Mouse (Mus musculus): ENCODE measurements around the gene Jade2. TPM values are rescaled to one million over a fixed set of nuclear protein-coding genes. Genes with fewer than 3 reads are reported as not detected.

The Jade2 gene
- polyA plus RNA-seq, 1 experiment from 2014 or later: 0.21 TPM

DNA sequence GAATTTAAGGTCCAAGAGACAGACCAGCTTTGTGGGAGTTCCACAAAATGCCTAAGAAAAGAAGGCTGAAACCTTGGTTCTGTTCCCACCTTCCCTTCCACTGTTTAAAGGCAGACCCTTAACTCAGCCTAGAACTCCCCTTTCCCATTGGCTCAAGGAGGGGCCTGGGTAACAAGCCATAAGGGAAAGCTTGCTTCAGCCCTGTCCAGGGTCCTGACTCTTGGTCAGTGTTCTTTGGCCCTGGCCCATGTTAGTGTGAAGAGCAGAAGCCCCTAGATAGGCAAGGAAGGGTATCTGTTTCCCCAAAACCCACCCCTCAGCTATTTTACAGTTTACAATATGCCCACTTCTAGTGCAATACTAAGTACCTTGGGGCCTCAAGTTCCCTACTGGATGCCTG is 13.6 kb downstream of the Jade2 start:
- no peaks in the 10 kb centered on the region for H3K4me1 ChIP-seq (ENCODE audit: control insufficient read depth, insufficient read depth, low read length)
- no peak overlapping the region for H3K9ac ChIP-seq (ENCODE audit: low read depth, low read length)
- H3K27me3 ChIP-seq (ENCODE audit: control insufficient read depth, insufficient read depth, low read length): peaks cover 5% of the 10 kb centered on the region; the same call in 1 of the 2 replicates
- no peak overlapping the region for H3K27ac ChIP-seq (ENCODE audit: low read depth, low read length)
- no peaks in the 10 kb centered on the region for H3K36me3 ChIP-seq (ENCODE audit: control insufficient read depth, insufficient read depth, low read length)
- no peak overlapping the region for H3K4me3 ChIP-seq (ENCODE audit: low read depth, low read length)
- no peak for ATAC-seq (replicated peaks; ENCODE audit: insufficient number of reproducible peaks, low FRiP score, low TSS enrichment)
- no peak overlapping the region for H3K4me2 ChIP-seq
- H3K9me3 ChIP-seq (replicated peaks; ENCODE audit: control insufficient read depth, low read length): no peaks in the 10 kb centered on the region

DNA sequence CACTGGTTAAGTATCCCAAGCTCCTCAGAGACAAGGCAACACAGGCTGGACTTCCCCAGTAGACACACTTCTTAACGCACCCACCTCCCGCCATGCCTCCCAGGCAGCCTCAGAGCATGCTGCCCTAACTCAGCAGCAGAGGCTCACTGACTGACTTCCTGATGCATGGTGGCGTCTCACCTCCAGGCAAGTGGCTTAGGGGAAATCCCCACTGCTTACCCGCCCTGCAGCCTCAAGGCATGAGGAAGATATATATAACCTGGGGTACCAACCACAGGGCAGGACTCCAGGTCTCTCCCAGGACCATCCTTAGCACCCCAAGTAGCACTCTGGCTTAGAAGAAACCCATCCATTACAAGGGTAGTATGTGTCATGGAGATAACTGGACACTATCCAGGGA is 14.3 kb downstream of the Jade2 start:
- Histone ChIP-seq H3K9me3 (replicated peaks; ENCODE audit: control insufficient read depth, low read length) (no peaks in the 10 kb centered on the region), H3K4me1 (ENCODE audit: control insufficient read depth, insufficient read depth, low read length) (no peaks in the 10 kb centered on the region), H3K27me3 (ENCODE audit: control insufficient read depth, insufficient read depth, low read length) (peaks cover 5% of the 10 kb centered on the region; the same call in 1 of the 2 replicates), H3K9ac (ENCODE audit: low read depth, low read length) (no peak overlapping the region), H3K4me3 (ENCODE audit: low read depth, low read length) (no peak overlapping the region), H3K27ac (ENCODE audit: low read depth, low read length) (no peak overlapping the region), H3K36me3 (ENCODE audit: control insufficient read depth, insufficient read depth, low read length) (no peaks in the 10 kb centered on the region), H3K4me2 (no peak overlapping the region)
- ATAC-seq (replicated peaks; ENCODE audit: insufficient number of reproducible peaks, low FRiP score, low TSS enrichment): no peak
- 76% methylated on average over 4 of the region's 4 CpGs for WGBS (ENCODE audit: insufficient replicate concordance)

DNA sequence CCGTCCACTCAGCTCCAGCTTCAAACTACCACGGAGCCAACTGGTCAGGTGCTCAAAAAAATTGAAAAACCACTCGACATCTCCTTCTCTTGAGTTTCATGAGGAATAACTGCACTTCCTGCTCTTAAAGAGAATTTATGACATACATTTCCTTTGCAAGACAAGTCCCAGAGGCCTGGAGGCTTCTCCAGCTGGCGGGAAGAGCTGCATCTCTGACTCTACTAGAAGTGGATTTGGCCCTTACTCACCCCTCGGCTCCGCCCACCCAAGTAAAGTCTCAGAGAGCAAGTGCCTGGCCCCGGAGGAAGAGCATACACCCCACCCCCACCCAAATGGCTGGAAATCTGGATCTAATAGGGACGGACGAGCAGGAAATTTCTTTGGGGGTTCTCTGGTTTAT is 16.3 kb downstream of the Jade2 start:
- Histone ChIP-seq H3K27me3 (ENCODE audit: control insufficient read depth, insufficient read depth, low read length) (peaks cover 5% of the 10 kb centered on the region; the same call in 1 of the 2 replicates), H3K4me3 (ENCODE audit: low read depth, low read length) (no peak overlapping the region), H3K9me3 (replicated peaks; ENCODE audit: control insufficient read depth, low read length) (no peaks in the 10 kb centered on the region), H3K9ac (ENCODE audit: low read depth, low read length) (no peak overlapping the region), H3K27ac (ENCODE audit: low read depth, low read length) (no peak overlapping the region), H3K36me3 (ENCODE audit: control insufficient read depth, insufficient read depth, low read length) (no peaks in the 10 kb centered on the region), H3K4me1 (ENCODE audit: control insufficient read depth, insufficient read depth, low read length) (no peaks in the 10 kb centered on the region), H3K4me2 (no peak overlapping the region)
- 62% methylated on average over 9 of the region's 9 CpGs for WGBS (ENCODE audit: insufficient replicate concordance)
- ATAC-seq (replicated peaks; ENCODE audit: insufficient number of reproducible peaks, low FRiP score, low TSS enrichment): no peak

DNA sequence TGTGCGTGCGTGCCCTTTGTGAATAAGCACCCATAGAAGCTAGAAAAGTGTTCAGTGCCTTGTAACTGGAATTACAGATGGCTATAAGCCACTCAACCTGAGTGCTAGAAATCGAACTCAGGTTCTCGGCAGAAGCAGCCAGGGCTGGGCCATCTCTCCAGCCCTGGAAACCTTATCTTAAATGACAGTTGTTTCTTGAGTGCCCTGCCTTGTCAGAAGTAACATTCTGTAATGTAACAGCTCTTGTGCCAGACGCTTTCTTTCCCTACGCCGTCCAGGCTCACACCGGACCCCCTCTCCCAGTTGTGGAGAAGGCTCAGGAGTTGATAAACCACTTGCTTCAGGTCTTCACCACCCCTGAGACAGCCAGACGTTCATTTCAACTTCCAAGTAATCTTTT is 16.8 kb downstream of the Jade2 start:
- Histone ChIP-seq H3K9me3 (replicated peaks; ENCODE audit: control insufficient read depth, low read length) (no peaks in the 10 kb centered on the region), H3K4me1 (ENCODE audit: control insufficient read depth, insufficient read depth, low read length) (no peaks in the 10 kb centered on the region), H3K27ac (ENCODE audit: low read depth, low read length) (no peak overlapping the region), H3K4me3 (ENCODE audit: low read depth, low read length) (no peak overlapping the region), H3K36me3 (ENCODE audit: control insufficient read depth, insufficient read depth, low read length) (no peaks in the 10 kb centered on the region), H3K9ac (ENCODE audit: low read depth, low read length) (no peak overlapping the region), H3K4me2 (no peak overlapping the region), H3K27me3 (ENCODE audit: control insufficient read depth, insufficient read depth, low read length) (peaks cover 5% of the 10 kb centered on the region; the same call in 1 of the 2 replicates)
- 45% methylated on average over 9 of the region's 9 CpGs for WGBS (ENCODE audit: insufficient replicate concordance)
- ATAC-seq (replicated peaks; ENCODE audit: insufficient number of reproducible peaks, low FRiP score, low TSS enrichment): no peak

DNA sequence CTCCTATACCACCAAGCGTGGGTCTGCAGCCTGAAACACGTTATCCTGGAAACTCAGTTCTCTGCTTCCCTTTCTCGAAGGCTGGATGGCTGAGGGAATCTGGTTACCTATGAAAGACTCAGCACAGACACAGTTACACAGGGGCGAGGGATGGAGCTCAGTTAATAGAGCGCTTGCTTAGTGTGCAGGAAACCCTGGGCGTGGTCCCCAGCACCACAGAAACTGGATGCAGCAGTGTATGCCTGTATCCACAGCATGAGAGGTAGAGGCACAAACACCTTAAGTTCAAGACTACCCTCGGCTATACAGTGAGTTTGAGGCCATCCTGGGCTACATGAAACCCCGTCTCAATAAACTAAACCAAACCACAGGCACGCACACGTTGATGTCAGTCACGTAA is 17.5 kb downstream of the Jade2 start:
- Histone ChIP-seq H3K9ac (ENCODE audit: low read depth, low read length) (no peak overlapping the region), H3K27me3 (ENCODE audit: control insufficient read depth, insufficient read depth, low read length) (peaks cover 5% of the 10 kb centered on the region; the same call in 1 of the 2 replicates), H3K27ac (ENCODE audit: low read depth, low read length) (no peak overlapping the region), H3K9me3 (replicated peaks; ENCODE audit: control insufficient read depth, low read length) (no peaks in the 10 kb centered on the region), H3K4me2 (no peak overlapping the region), H3K4me3 (ENCODE audit: low read depth, low read length) (no peak overlapping the region), H3K36me3 (ENCODE audit: control insufficient read depth, insufficient read depth, low read length) (no peaks in the 10 kb centered on the region), H3K4me1 (ENCODE audit: control insufficient read depth, insufficient read depth, low read length) (no peaks in the 10 kb centered on the region)
- ATAC-seq (replicated peaks; ENCODE audit: insufficient number of reproducible peaks, low FRiP score, low TSS enrichment): no peak
- 81% methylated on average over 11 of the region's 11 CpGs for WGBS (ENCODE audit: insufficient replicate concordance)

DNA sequence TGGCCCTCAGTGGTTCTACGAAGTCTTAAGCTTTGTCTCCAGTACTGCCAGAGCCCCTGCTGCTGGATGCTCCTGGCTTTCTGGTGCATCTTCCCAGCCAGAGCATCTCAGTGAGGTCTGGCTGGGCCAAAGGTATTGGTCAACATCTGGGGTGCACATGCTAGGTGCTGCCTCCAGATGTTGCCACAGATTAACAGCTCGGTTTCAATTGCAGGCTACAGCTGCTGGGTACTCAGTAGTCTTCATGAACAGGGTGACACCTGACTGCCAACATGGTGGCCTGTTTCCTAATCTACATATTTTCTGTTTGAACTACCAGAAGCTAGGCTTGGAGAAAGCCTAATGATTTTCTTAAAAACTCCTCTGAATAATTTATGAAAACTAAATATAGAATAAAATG is 18.3 kb downstream of the Jade2 start:
- H3K36me3 ChIP-seq (ENCODE audit: control insufficient read depth, insufficient read depth, low read length): no peaks in the 10 kb centered on the region
- 75% methylated on average over 2 of the region's 2 CpGs for WGBS (ENCODE audit: insufficient replicate concordance)
- no peak overlapping the region for H3K4me2 ChIP-seq
- H3K9me3 ChIP-seq (replicated peaks; ENCODE audit: control insufficient read depth, low read length): no peaks in the 10 kb centered on the region
- no peak overlapping the region for H3K4me3 ChIP-seq (ENCODE audit: low read depth, low read length)
- no peak overlapping the region for H3K9ac ChIP-seq (ENCODE audit: low read depth, low read length)
- no peak for ATAC-seq (replicated peaks; ENCODE audit: insufficient number of reproducible peaks, low FRiP score, low TSS enrichment)
- no peak overlapping the region for H3K27ac ChIP-seq (ENCODE audit: low read depth, low read length)
- no peaks in the 10 kb centered on the region for H3K4me1 ChIP-seq (ENCODE audit: control insufficient read depth, insufficient read depth, low read length)
- H3K27me3 ChIP-seq (ENCODE audit: control insufficient read depth, insufficient read depth, low read length): peaks cover 5% of the 10 kb centered on the region; the same call in 1 of the 2 replicates

DNA sequence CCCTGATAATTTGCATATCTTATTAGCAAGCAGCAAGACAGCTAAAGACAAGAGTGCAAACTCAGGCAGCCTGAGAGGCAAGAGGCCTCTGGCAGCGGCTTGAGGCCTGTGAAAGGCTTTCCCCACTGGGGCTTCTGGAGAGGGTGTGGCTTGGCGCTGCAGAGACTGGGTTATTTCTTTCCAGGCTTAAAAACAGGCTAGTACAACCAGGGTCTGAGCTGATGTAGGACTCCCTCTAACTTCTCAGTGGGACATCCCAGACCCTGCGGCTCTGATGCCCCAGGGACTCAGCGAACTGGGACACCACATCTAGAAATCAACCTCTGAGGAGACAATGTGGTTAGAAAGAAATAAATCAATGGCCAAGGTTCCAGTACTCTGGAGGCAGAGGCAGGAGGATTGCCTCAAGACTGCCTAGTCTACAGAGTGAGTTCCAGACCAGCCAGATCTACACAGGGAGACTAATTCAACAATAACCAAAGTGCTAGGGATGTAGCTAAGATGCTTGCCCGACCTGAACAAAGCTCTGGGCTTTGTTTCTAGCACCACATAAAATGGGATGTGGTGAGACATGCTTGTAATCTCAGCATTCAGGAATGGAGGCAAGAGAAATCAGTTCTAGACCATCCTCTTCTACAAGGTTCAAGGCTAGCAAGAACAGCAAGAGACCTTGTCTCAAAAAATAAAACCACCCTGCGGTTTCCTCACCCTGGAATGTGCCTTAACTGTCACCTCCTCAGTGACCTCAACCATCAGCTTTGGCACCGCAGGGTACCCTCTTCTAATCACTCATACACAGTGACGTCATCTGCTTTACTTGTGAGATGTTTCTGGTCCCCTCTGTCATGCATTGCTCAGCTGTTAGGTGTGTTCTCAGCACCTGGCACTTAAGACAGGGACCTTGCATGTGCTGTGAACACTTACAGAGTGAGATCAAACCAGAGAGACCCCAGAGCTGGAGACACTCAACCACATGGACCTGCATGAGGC is 20.0 kb downstream of the Jade2 start:
- H3K4me3 ChIP-seq (ENCODE audit: low read depth, low read length): no peak overlapping the region
- whole genome bisulfite sequencing (ENCODE audit: insufficient replicate concordance): 63% methylated on average over 8 of the region's 8 CpGs
- H3K4me2 ChIP-seq: no peak overlapping the region
- no peaks in the 10 kb centered on the region for H3K4me1 ChIP-seq (ENCODE audit: control insufficient read depth, insufficient read depth, low read length)
- no peaks in the 10 kb centered on the region for H3K36me3 ChIP-seq (ENCODE audit: control insufficient read depth, insufficient read depth, low read length)
- H3K9me3 ChIP-seq (replicated peaks; ENCODE audit: control insufficient read depth, low read length): no peaks in the 10 kb centered on the region
- H3K9ac ChIP-seq (ENCODE audit: low read depth, low read length): no peak overlapping the region
- no peak for ATAC-seq (replicated peaks; ENCODE audit: insufficient number of reproducible peaks, low FRiP score, low TSS enrichment)
- peaks cover 3% of the 10 kb centered on the region; the same call in 1 of the 2 replicates for H3K27me3 ChIP-seq (ENCODE audit: control insufficient read depth, insufficient read depth, low read length)
- H3K27ac ChIP-seq (ENCODE audit: low read depth, low read length): no peak overlapping the region

DNA sequence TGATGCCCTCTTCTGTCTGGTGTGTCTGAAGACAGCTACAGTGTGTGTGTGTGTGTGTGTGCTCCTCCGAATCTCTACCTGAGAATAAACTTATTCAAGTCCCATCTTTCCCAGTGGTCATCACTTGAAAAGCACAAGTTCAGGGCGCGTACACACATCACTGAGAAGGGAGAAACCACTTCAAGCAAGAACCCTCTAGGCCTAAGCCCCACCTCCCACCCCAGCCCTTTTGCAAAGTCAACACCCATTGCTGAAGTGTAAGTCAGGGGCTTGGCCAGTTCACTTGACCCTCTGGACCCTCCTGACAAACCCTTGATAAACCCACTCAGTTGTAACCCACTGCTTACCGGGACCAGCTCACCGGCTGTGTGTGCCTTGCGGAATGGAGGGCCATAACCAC is 20.9 kb downstream of the Jade2 start:
- no peak for ATAC-seq (replicated peaks; ENCODE audit: insufficient number of reproducible peaks, low FRiP score, low TSS enrichment)
- no peak overlapping the region for H3K27ac ChIP-seq (ENCODE audit: low read depth, low read length)
- no peak overlapping the region for H3K4me3 ChIP-seq (ENCODE audit: low read depth, low read length)
- 87% methylated on average over 6 of the region's 6 CpGs for whole genome bisulfite sequencing (ENCODE audit: insufficient replicate concordance)
- H3K36me3 ChIP-seq (ENCODE audit: control insufficient read depth, insufficient read depth, low read length): no peaks in the 10 kb centered on the region
- H3K4me2 ChIP-seq: no peak overlapping the region
- H3K9ac ChIP-seq (ENCODE audit: low read depth, low read length): no peak overlapping the region
- peaks cover 3% of the 10 kb centered on the region; the same call in 1 of the 2 replicates for H3K27me3 ChIP-seq (ENCODE audit: control insufficient read depth, insufficient read depth, low read length)
- H3K9me3 ChIP-seq (replicated peaks; ENCODE audit: control insufficient read depth, low read length): no peaks in the 10 kb centered on the region
- no peaks in the 10 kb centered on the region for H3K4me1 ChIP-seq (ENCODE audit: control insufficient read depth, insufficient read depth, low read length)

DNA sequence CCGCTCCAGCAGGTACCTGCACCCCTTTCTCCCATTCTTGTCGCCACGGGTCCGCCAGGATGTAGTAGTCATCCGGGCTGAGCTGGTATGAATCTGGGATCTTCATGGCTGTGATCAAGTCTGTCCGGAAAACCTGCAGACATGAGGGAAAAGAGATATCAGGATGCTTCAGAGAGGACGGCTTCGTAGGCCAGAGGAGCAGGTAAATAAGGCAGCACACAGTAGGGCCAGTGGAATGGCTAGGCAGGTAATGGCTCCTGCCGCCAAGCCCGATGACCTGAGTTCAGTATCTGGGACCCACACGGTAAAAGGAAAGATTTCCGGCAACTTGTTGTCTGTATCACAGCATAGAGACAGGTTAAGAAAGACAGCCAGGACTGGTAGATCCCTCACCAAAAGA is 21.9 kb downstream of the Jade2 start:
- no peak for ATAC-seq (replicated peaks; ENCODE audit: insufficient number of reproducible peaks, low FRiP score, low TSS enrichment)
- 90% methylated on average over 12 of the region's 12 CpGs for WGBS (ENCODE audit: insufficient replicate concordance)
- H3K4me2 ChIP-seq: no peak overlapping the region
- no peak overlapping the region for H3K9ac ChIP-seq (ENCODE audit: low read depth, low read length)
- H3K36me3 ChIP-seq (ENCODE audit: control insufficient read depth, insufficient read depth, low read length): no peaks in the 10 kb centered on the region
- H3K4me1 ChIP-seq (ENCODE audit: control insufficient read depth, insufficient read depth, low read length): no peaks in the 10 kb centered on the region
- peaks cover 3% of the 10 kb centered on the region; the same call in 1 of the 2 replicates for H3K27me3 ChIP-seq (ENCODE audit: control insufficient read depth, insufficient read depth, low read length)
- no peak overlapping the region for H3K27ac ChIP-seq (ENCODE audit: low read depth, low read length)
- H3K4me3 ChIP-seq (ENCODE audit: low read depth, low read length): no peak overlapping the region
- H3K9me3 ChIP-seq (replicated peaks; ENCODE audit: control insufficient read depth, low read length): no peaks in the 10 kb centered on the region

All from heart, embryonic 11.5 days (tissue).